Mouse (Mus musculus) limb, embryonic 13.5 days (tissue): Measurements from ENCODE around the gene Bicc1. TPM values are rescaled to one million over a fixed set of nuclear protein-coding genes. Genes with fewer than 3 reads are reported as not detected.

Experiments
- polyA plus RNA-seq: library from polyadenylated mRNA; unstranded; fragments of >200 nt; fragmentation: Nextera tagmentation; extraction: Ambion mirVana; gene quantifications from 2 replicates; pipeline ENCODE4 v1.2.1, GENCODE M21; 2015

Gene Bicc1
- polyA plus RNA-seq, 1 experiment from 2014 or later: 33.3 TPM

Other genes with a start within 250 kb of the Bicc1 start
- gene Tfam, start 78.6 kb upstream of the Bicc1 start, polyA plus RNA-seq: 79.0 and 80.3 TPM in 2 replicates
- gene Ube2d1, start 125.6 kb upstream of the Bicc1 start, polyA plus RNA-seq: 69.2 and 73.5 TPM in 2 replicates
- 86.3 and 88.0 TPM in 2 replicates for gene Cisd1, start 185.3 kb upstream of the Bicc1 start, polyA plus RNA-seq
- 10.2 and 11.2 TPM in 2 replicates for gene Ipmk, start 188.1 kb upstream of the Bicc1 start, polyA plus RNA-seq